Mouse (Mus musculus): ENCODE results near the gene Fzd7.

Fzd7 gene

GRCm38 (mm10) chr1:59472368-59473180 lies 9.7 kb upstream of the Fzd7 start:
- DNase-seq (ENCODE audit: low spot score): no peak

- no peak for DNase-seq (ENCODE audit: low spot score)
Measured at GRCm38 (mm10) chr1:59473181-59473555, 9.1 kb upstream of the Fzd7 start.

- no peak for DNase-seq (ENCODE audit: low spot score)
Measured at GRCm38 (mm10) chr1:59475618-59476017, 6.6 kb upstream of the Fzd7 start.

- DNase-seq (ENCODE audit: low spot score): no peak
Measured at GRCm38 (mm10) chr1:59478911-59479310, 3.3 kb upstream of the Fzd7 start.

GRCm38 (mm10) chr1:59480821-59481455 lies 1.3 kb upstream of the Fzd7 start:
- peak; percentile 24 for DNase-seq (ENCODE audit: low spot score)

GRCm38 (mm10) chr1:59481456-59482291 lies 550 bp upstream of the Fzd7 start:
- DNase-seq (ENCODE audit: low spot score): peak; percentile 93

GRCm38 (mm10) chr1:59482696-59483520 lies 684 bp downstream of the Fzd7 start:
- DNase-seq (ENCODE audit: low spot score): peak; percentile 34

GRCm38 (mm10) chr1:59483521-59484245 lies 1.5 kb downstream of the Fzd7 start:
- DNase-seq (ENCODE audit: low spot score): no peak

- no peak for DNase-seq (ENCODE audit: low spot score)
Measured at GRCm38 (mm10) chr1:59484314-59484713, 2.1 kb downstream of the Fzd7 start.

- no peak for DNase-seq (ENCODE audit: low spot score)
Measured at GRCm38 (mm10) chr1:59484791-59485785, 2.9 kb downstream of the Fzd7 start.

- no peak for DNase-seq (ENCODE audit: low spot score)
Measured at GRCm38 (mm10) chr1:59485803-59486202, 3.6 kb downstream of the Fzd7 start.

GRCm38 (mm10) chr1:59487651-59488051 lies 5.4 kb downstream of the Fzd7 start:
- peak; percentile 65 for DNase-seq (ENCODE audit: low spot score)

- DNase-seq (ENCODE audit: low spot score): no peak
Measured at GRCm38 (mm10) chr1:59488481-59488880, 6.3 kb downstream of the Fzd7 start.

- DNase-seq (ENCODE audit: low spot score): no peak
Measured at GRCm38 (mm10) chr1:59488991-59489390, 6.8 kb downstream of the Fzd7 start.

GRCm38 (mm10) chr1:59491517-59491916 lies 9.3 kb downstream of the Fzd7 start:
- DNase-seq (ENCODE audit: low spot score): no peak

GRCm38 (mm10) chr1:59492432-59492831 lies 10.2 kb downstream of the Fzd7 start:
- DNase-seq (ENCODE audit: low spot score): no peak

GRCm38 (mm10) chr1:59495970-59496369 lies 13.7 kb downstream of the Fzd7 start:
- no peak for DNase-seq (ENCODE audit: low spot score)

GRCm38 (mm10) chr1:59497741-59498613 lies 15.8 kb downstream of the Fzd7 start:
- DNase-seq (ENCODE audit: low spot score): no peak

- DNase-seq (ENCODE audit: low spot score): no peak
Measured at GRCm38 (mm10) chr1:59499327-59499726, 17.1 kb downstream of the Fzd7 start.
